Comparison of ENCODE assay signal across 10 mouse cellular contexts in the genomic region with DNA sequence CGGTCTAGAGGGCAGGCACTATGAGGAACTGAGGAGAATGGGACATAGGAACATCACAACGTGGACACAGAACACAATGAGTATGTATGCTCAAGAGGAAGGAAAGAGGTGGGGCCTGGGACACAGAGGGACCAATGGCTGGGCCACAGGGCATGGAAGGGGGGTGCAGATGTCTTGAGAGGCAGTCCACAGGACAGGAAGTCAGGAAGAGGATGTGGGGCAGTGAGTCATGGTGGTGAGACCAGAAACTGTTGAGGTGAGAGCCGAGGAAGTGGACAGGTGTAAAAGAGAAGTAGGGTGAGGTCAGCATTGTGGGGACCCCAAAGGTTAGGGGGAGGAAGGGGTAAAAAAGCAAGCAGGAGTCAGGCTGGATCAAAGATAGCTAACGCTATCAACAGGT. TPM values are rescaled to one million over a fixed set of nuclear protein-coding genes. Genes with fewer than 3 reads are reported as not detected.
DNase-seq lines count a peak whose midpoint lies in the region; ATAC-seq lines count a peak whose summit lies in the region.
"Had no signal": no experiment of that assay in that cellular context is flagged by ENCODE, and none has a peak within 500 bp of the region (broad histone marks: within the 10 kb centered on the region; RNA-seq: fewer than 3 reads in every experiment).

No protein-coding gene starts in this region.

- ATAC-seq in inflammation-experienced regulatory T-cells, adult 6 months, result peak; percentile 90
- ATAC-seq: forebrain, embryonic 13.5 days had no signal

- DNase-seq in thymus, adult 18-20 months, result peak; percentile 9 to 48
- DNase-seq in thymus, postnatal 10 days (ENCODE audit: low spot score in 2 of 2), result no peak
- peak; percentile 46 to 50 for DNase-seq in monocyte, adult 2 months (ENCODE audit: low read depth in 1 of 2, low spot score in 2 of 2)
- DNase-seq in retina, embryonic 14.5 days (ENCODE audit: low spot score), result no peak
- DNase-seq in right cerebral cortex, postnatal 14 days, result no peak
- no peak for DNase-seq in cerebellum, adult 11-12 months
- no peak for DNase-seq in urinary bladder, adult 18-20 months (ENCODE audit: low spot score in 2 of 2)
- DNase-seq: left cerebral cortex, postnatal 4 days had no signal

RNA-seq across cellular contexts. Expression of gene Hip1, which starts 7.6 kb away (rescaled TPM):
- 10 to 100 TPM in 1 of 3 experiments, 1 to 10 TPM in 2; 5.2 to 45.4 (median 6.7) TPM for polyA plus RNA-seq in inflammation-experienced regulatory T-cells, adult 6 months (2017; shearing (Covaris generic))

RNA-seq across cellular contexts. Expression of gene Ccl26, which starts 26.0 kb away (rescaled TPM):
- polyA plus RNA-seq in inflammation-experienced regulatory T-cells, adult 6 months (2017; shearing (Covaris generic)), result not detected
- polyA plus RNA-seq: forebrain, embryonic 13.5 days had no signal

RNA-seq across cellular contexts. Expression of gene Ccl24, which starts 35.5 kb away (rescaled TPM):
- not detected for polyA plus RNA-seq in inflammation-experienced regulatory T-cells, adult 6 months (2017; shearing (Covaris generic))

Comparison
In these comparisons a context has a peak if more than half of its experiments do, and no peak if none do; other contexts are left out.
1. DNase-seq: peak in thymus, adult 18-20 months (2 of 2) and monocyte, adult 2 months (2 of 2); none in thymus, postnatal 10 days (0 of 2), retina, embryonic 14.5 days (single experiment), right cerebral cortex, postnatal 14 days (single experiment), cerebellum, adult 11-12 months (single experiment) and urinary bladder, adult 18-20 months (0 of 2).